Mouse (Mus musculus): ENCODE measurements around the gene Dstn.

Gene Dstn

GRCm38 (mm10) chr2:143953944-143954343, 38.8 kb downstream of the Dstn start:
- peak; percentile 37 for DNase-seq (ENCODE audit: low read depth, low spot score)

GRCm38 (mm10) chr2:143955004-143955403, 39.9 kb downstream of the Dstn start:
- no peak for DNase-seq (ENCODE audit: low read depth, low spot score)

- DNase-seq (ENCODE audit: low read depth, low spot score), result no peak
These were observed 40.6 kb downstream of the Dstn start for GRCm38 (mm10) chr2:143955746-143956145.

- no peak for DNase-seq (ENCODE audit: low read depth, low spot score)
These were observed 47.1 kb downstream of the Dstn start for GRCm38 (mm10) chr2:143962192-143962591.

- no peak for DNase-seq (ENCODE audit: low read depth, low spot score)
These were observed 48.2 kb downstream of the Dstn start for GRCm38 (mm10) chr2:143963318-143963717.

- DNase-seq (ENCODE audit: low read depth, low spot score), result no peak
These were observed 54.1 kb downstream of the Dstn start for GRCm38 (mm10) chr2:143969260-143969659.

- no peak for DNase-seq (ENCODE audit: low read depth, low spot score)
These were observed 55.7 kb downstream of the Dstn start for GRCm38 (mm10) chr2:143970841-143971240.

GRCm38 (mm10) chr2:143971887-143972286, 56.8 kb downstream of the Dstn start:
- DNase-seq (ENCODE audit: low read depth, low spot score), result no peak

- no peak for DNase-seq (ENCODE audit: low read depth, low spot score)
These were observed 58.0 kb downstream of the Dstn start for GRCm38 (mm10) chr2:143973161-143973560.

GRCm38 (mm10) chr2:143975146-143975649, 60.1 kb downstream of the Dstn start:
- DNase-seq (ENCODE audit: low read depth, low spot score), result no peak

- DNase-seq (ENCODE audit: low read depth, low spot score), result no peak
These were observed 63.5 kb downstream of the Dstn start for GRCm38 (mm10) chr2:143978444-143979147.

- DNase-seq (ENCODE audit: low read depth, low spot score), result peak; percentile 59
These were observed 65.8 kb downstream of the Dstn start for GRCm38 (mm10) chr2:143980781-143981398.

GRCm38 (mm10) chr2:143982152-143982551, 67.0 kb downstream of the Dstn start:
- no peak for DNase-seq (ENCODE audit: low read depth, low spot score)

- DNase-seq (ENCODE audit: low read depth, low spot score), result no peak
These were observed 67.8 kb downstream of the Dstn start for GRCm38 (mm10) chr2:143982901-143983300.

GRCm38 (mm10) chr2:143983482-143983881, 68.4 kb downstream of the Dstn start:
- DNase-seq (ENCODE audit: low read depth, low spot score), result no peak

- DNase-seq (ENCODE audit: low read depth, low spot score), result no peak
These were observed 72.4 kb downstream of the Dstn start for GRCm38 (mm10) chr2:143987485-143987884.

- no peak for DNase-seq (ENCODE audit: low read depth, low spot score)
These were observed 72.9 kb downstream of the Dstn start for GRCm38 (mm10) chr2:143988016-143988415.

GRCm38 (mm10) chr2:143990997-143991396, 75.9 kb downstream of the Dstn start:
- DNase-seq (ENCODE audit: low read depth, low spot score), result peak; percentile 39

GRCm38 (mm10) chr2:143991964-143992672, 77.0 kb downstream of the Dstn start:
- DNase-seq (ENCODE audit: low read depth, low spot score), result no peak

Data from 3T3-L1 (cell line).